Mouse (Mus musculus): ENCODE data around the gene Scaf1. TPM values are rescaled to one million over a fixed set of nuclear protein-coding genes. Genes with fewer than 3 reads are reported as not detected.

The Scaf1 gene
- polyA plus RNA-seq, 1 experiment from 2014 or later: 49.6 TPM

DNA sequence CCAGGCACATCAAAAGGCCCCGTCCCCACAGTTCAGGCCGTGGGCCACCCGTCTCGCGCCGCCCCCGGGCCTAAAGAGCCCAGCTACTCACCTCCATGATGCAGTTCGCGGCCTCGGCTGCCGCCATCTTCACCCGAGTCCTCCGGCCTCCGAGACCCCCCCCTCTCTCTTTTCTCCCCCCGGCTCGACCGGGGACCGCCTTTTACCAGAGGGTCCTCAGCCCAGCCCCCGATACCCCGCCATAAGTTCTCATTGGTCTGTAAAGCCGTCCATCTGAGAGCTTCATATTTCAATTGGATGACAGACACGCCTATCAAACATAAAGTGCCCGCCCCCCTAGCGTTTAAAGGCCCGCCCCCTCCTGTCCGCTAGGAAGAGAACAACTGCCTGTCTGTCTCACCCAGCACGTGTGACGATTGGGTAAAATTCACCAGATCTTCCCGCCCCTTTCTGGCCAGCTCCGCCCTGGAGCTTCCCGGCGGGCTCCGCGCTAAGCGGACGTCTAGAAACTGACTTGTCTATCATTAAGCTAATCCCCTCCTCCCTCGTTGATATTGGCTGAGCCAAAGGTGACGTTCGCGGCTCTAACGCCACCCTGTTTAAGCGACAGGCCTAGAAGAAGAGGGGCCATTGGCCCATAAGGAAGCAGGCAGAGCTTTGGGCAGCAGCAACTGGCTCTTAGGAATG, 29.8 kb downstream of the Scaf1 start, which contains the start of gene Prmt1:
Gene Prmt1 (minus strand): TSS at position 377 of the 687 bp plus-strand sequence.
- H3K4me3 ChIP-seq (ENCODE audit: low read depth, low read length): peak within 1 kb of the TSS; percentile 97
- H3K27ac ChIP-seq (ENCODE audit: low read depth, low read length): peak within 1 kb of the TSS; percentile 92
- DNase-seq (ENCODE audit: low spot score) (peak; percentile 97), ATAC-seq (ENCODE audit: low FRiP score) (peak; percentile 96)
- H3K9ac ChIP-seq (ENCODE audit: low read depth, low read length): peak within 1 kb of the TSS; percentile 98
- peaks cover 7% of the 10 kb centered on the region for H3K36me3 ChIP-seq (ENCODE audit: control insufficient read depth, insufficient read depth, low read length)
- H3K9me3 ChIP-seq (ENCODE audit: control insufficient read depth, low read length): no peaks in the 10 kb centered on the region
- peak within 1 kb of the TSS; percentile 69 for H3K4me2 ChIP-seq (replicated peaks; ENCODE audit: low read depth, low read length)
- whole genome bisulfite sequencing: under 1% methylated on average over 40 of the region's 42 CpGs
- H3K4me1 ChIP-seq (replicated peaks; ENCODE audit: control insufficient read depth, insufficient read depth, low read length): peaks cover 3% of the 10 kb centered on the region; the same call in 1 of the 2 replicates
- no peaks in the 10 kb centered on the region for H3K27me3 ChIP-seq (ENCODE audit: control insufficient read depth, insufficient read depth, low read length)

- Histone ChIP-seq H3K27ac (ENCODE audit: low read depth, low read length) (peak overlapping the region; percentile 92), H3K27me3 (ENCODE audit: control insufficient read depth, insufficient read depth, low read length) (no peaks in the 10 kb centered on the region), H3K4me2 (replicated peaks; ENCODE audit: low read depth, low read length) (peak overlapping the region; percentile 65), H3K4me3 (ENCODE audit: low read depth, low read length) (peak overlapping the region; percentile 97), H3K9ac (ENCODE audit: low read depth, low read length) (peak overlapping the region; percentile 98), H3K4me1 (replicated peaks; ENCODE audit: control insufficient read depth, insufficient read depth, low read length) (peaks cover 3% of the 10 kb centered on the region; the same call in 1 of the 2 replicates), H3K9me3 (ENCODE audit: control insufficient read depth, low read length) (no peaks in the 10 kb centered on the region), H3K36me3 (ENCODE audit: control insufficient read depth, insufficient read depth, low read length) (peaks cover 13% of the 10 kb centered on the region)
- peak; percentile 10 for ATAC-seq (ENCODE audit: low FRiP score)
- WGBS: 1% methylated on average over 39 of the region's 45 CpGs
- peak; percentile 83 for DNase-seq (ENCODE audit: low spot score)
These were observed 30.5 kb downstream of the Scaf1 start for GRCm38 (mm10) chr7:44985595-44986191.

GRCm38 (mm10) chr7:44984833-44985164, 31.4 kb downstream of the Scaf1 start:
- H3K4me3 ChIP-seq (ENCODE audit: low read depth, low read length): peak overlapping the region; percentile 97
- peaks cover 16% of the 10 kb centered on the region for H3K36me3 ChIP-seq (ENCODE audit: control insufficient read depth, insufficient read depth, low read length)
- no peak overlapping the region for H3K27ac ChIP-seq (ENCODE audit: low read depth, low read length)
- H3K27me3 ChIP-seq (ENCODE audit: control insufficient read depth, insufficient read depth, low read length): no peaks in the 10 kb centered on the region
- WGBS: 52% methylated on average over 3 of the region's 3 CpGs
- peak overlapping the region; percentile 65 for H3K4me2 ChIP-seq (replicated peaks; ENCODE audit: low read depth, low read length)
- DNase-seq (ENCODE audit: low spot score) (no peak), ATAC-seq (ENCODE audit: low FRiP score) (no peak)
- H3K9ac ChIP-seq (ENCODE audit: low read depth, low read length): no peak overlapping the region
- peaks cover 3% of the 10 kb centered on the region; the same call in 1 of the 2 replicates for H3K4me1 ChIP-seq (replicated peaks; ENCODE audit: control insufficient read depth, insufficient read depth, low read length)
- no peaks in the 10 kb centered on the region for H3K9me3 ChIP-seq (ENCODE audit: control insufficient read depth, low read length)

GRCm38 (mm10) chr7:44983944-44984832, 32.0 kb downstream of the Scaf1 start:
- no peak overlapping the region for H3K9ac ChIP-seq (ENCODE audit: low read depth, low read length)
- H3K4me1 ChIP-seq (replicated peaks; ENCODE audit: control insufficient read depth, insufficient read depth, low read length): peaks cover 3% of the 10 kb centered on the region; the same call in 1 of the 2 replicates
- H3K27me3 ChIP-seq (ENCODE audit: control insufficient read depth, insufficient read depth, low read length): no peaks in the 10 kb centered on the region
- H3K36me3 ChIP-seq (ENCODE audit: control insufficient read depth, insufficient read depth, low read length): peaks cover 22% of the 10 kb centered on the region
- peak overlapping the region; percentile 65 for H3K4me2 ChIP-seq (replicated peaks; ENCODE audit: low read depth, low read length)
- WGBS: 86% methylated on average over 7 of the region's 7 CpGs
- DNase-seq (ENCODE audit: low spot score): no peak
- no peak overlapping the region for H3K27ac ChIP-seq (ENCODE audit: low read depth, low read length)
- H3K9me3 ChIP-seq (ENCODE audit: control insufficient read depth, low read length): no peaks in the 10 kb centered on the region
- ATAC-seq (ENCODE audit: low FRiP score): no peak
- peak overlapping the region; percentile 97; the same call in 1 of the 2 replicates for H3K4me3 ChIP-seq (ENCODE audit: low read depth, low read length)

GRCm38 (mm10) chr7:44983085-44983484, 33.1 kb downstream of the Scaf1 start:
- WGBS: 42% methylated on average over 6 of the region's 6 CpGs
- Histone ChIP-seq H3K9ac (ENCODE audit: low read depth, low read length) (no peak overlapping the region), H3K4me2 (replicated peaks; ENCODE audit: low read depth, low read length) (no peak overlapping the region), H3K9me3 (ENCODE audit: control insufficient read depth, low read length) (no peaks in the 10 kb centered on the region), H3K4me1 (replicated peaks; ENCODE audit: control insufficient read depth, insufficient read depth, low read length) (peaks cover 3% of the 10 kb centered on the region; the same call in 1 of the 2 replicates), H3K4me3 (ENCODE audit: low read depth, low read length) (no peak overlapping the region), H3K27me3 (ENCODE audit: control insufficient read depth, insufficient read depth, low read length) (no peaks in the 10 kb centered on the region), H3K36me3 (ENCODE audit: control insufficient read depth, insufficient read depth, low read length) (peaks cover 31% of the 10 kb centered on the region), H3K27ac (ENCODE audit: low read depth, low read length) (no peak overlapping the region)
- ATAC-seq (ENCODE audit: low FRiP score): no peak
- DNase-seq (ENCODE audit: low spot score): peak; percentile 91

DNA sequence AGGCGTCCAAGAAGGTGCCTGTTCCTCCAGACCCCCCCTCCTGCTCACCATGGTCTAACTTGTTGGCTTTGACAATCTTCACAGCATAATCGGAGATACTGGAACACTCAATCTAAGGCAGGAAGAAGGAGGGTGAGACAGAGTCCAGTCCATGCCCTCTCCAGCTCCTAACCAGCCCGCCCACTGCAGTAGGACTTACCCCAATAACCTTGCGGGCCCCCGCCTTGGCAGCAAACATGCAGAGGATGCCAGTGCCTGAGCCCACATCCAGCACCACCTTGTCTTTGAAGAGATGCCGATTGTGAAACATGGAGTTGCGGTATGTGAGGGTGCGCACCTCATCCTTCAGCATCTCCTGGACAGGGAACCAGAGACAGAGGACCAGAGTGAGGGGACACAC, 34.6 kb downstream of the Scaf1 start:
- H3K27ac ChIP-seq (ENCODE audit: low read depth, low read length): no peak overlapping the region
- 97% methylated on average over 8 of the region's 8 CpGs for WGBS
- H3K9me3 ChIP-seq (ENCODE audit: control insufficient read depth, low read length): no peaks in the 10 kb centered on the region
- ATAC-seq (ENCODE audit: low FRiP score) (no peak), DNase-seq (ENCODE audit: low spot score) (no peak)
- H3K9ac ChIP-seq (ENCODE audit: low read depth, low read length): no peak overlapping the region
- peaks cover 3% of the 10 kb centered on the region; the same call in 1 of the 2 replicates for H3K4me1 ChIP-seq (replicated peaks; ENCODE audit: control insufficient read depth, insufficient read depth, low read length)
- H3K36me3 ChIP-seq (ENCODE audit: control insufficient read depth, insufficient read depth, low read length): peaks cover 46% of the 10 kb centered on the region
- no peak overlapping the region for H3K4me3 ChIP-seq (ENCODE audit: low read depth, low read length)
- H3K27me3 ChIP-seq (ENCODE audit: control insufficient read depth, insufficient read depth, low read length): no peaks in the 10 kb centered on the region
- H3K4me2 ChIP-seq (replicated peaks; ENCODE audit: low read depth, low read length): no peak overlapping the region

DNA sequence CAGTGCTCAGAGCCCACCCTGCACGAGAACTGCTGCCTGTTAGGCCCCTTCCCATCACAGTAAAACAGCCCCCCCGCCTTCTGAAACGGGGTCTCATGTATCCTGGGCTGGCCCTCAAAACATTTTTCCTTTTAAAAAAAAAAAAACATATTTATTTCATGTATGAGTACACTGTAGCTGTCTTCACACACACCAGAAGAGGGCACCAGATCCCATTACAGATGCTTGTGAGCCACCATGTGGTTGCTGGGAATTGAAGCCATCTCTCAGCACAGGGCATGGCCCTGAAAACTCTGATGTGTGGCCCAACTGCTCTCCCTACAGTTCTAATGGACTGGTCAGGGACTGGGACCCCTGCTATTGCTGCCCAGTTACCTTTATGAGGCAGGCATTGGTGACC, 37.9 kb downstream of the Scaf1 start:
- Histone ChIP-seq H3K36me3 (ENCODE audit: control insufficient read depth, insufficient read depth, low read length) (peaks cover 46% of the 10 kb centered on the region), H3K4me3 (ENCODE audit: low read depth, low read length) (no peak overlapping the region)
- 93% methylated on average over 3 of the region's 3 CpGs for WGBS

GRCm38 (mm10) chr7:44975117-44975419, 41.1 kb downstream of the Scaf1 start:
- DNase-seq (ENCODE audit: low spot score) (no peak), ATAC-seq (ENCODE audit: low FRiP score) (no peak)
- H3K36me3 ChIP-seq (ENCODE audit: control insufficient read depth, insufficient read depth, low read length): peaks cover 30% of the 10 kb centered on the region
- H3K27me3 ChIP-seq (ENCODE audit: control insufficient read depth, insufficient read depth, low read length): no peaks in the 10 kb centered on the region
- H3K9me3 ChIP-seq (ENCODE audit: control insufficient read depth, low read length): no peaks in the 10 kb centered on the region
- H3K27ac ChIP-seq (ENCODE audit: low read depth, low read length): peak overlapping the region; percentile 70
- peak overlapping the region; percentile 29; the same call in 1 of the 2 replicates for H3K4me3 ChIP-seq (ENCODE audit: low read depth, low read length)
- peaks cover 4% of the 10 kb centered on the region for H3K4me1 ChIP-seq (replicated peaks; ENCODE audit: control insufficient read depth, insufficient read depth, low read length)
- H3K4me2 ChIP-seq (replicated peaks; ENCODE audit: low read depth, low read length): no peak overlapping the region
- peak overlapping the region; percentile 74; the same call in 1 of the 2 replicates for H3K9ac ChIP-seq (ENCODE audit: low read depth, low read length)
- WGBS: 21% methylated on average over 6 of the region's 6 CpGs

More for the DNA sequence above, 37.9 kb downstream of the Scaf1 start:
- H3K9me3 ChIP-seq (ENCODE audit: control insufficient read depth, low read length): no peaks in the 10 kb centered on the region
- DNase-seq (ENCODE audit: low spot score) (no peak), ATAC-seq (ENCODE audit: low FRiP score) (no peak)
- H3K27me3 ChIP-seq (ENCODE audit: control insufficient read depth, insufficient read depth, low read length): no peaks in the 10 kb centered on the region
- no peak overlapping the region for H3K9ac ChIP-seq (ENCODE audit: low read depth, low read length)
- H3K4me1 ChIP-seq (replicated peaks; ENCODE audit: control insufficient read depth, insufficient read depth, low read length): no peaks in the 10 kb centered on the region
- H3K4me2 ChIP-seq (replicated peaks; ENCODE audit: low read depth, low read length): no peak overlapping the region
- no peak overlapping the region for H3K27ac ChIP-seq (ENCODE audit: low read depth, low read length)

Data from hindbrain, embryonic 11.5 days (tissue).